Mouse (Mus musculus) Patski (cell line): ENCODE data around the gene Gapdh. TPM values are rescaled to one million over a fixed set of nuclear protein-coding genes. Genes with fewer than 3 reads are reported as not detected.
"Not testable (repeated sequence)": the region's sequence is repeated elsewhere in the genome, so short reads cannot be mapped to it uniquely, and the experiment has no call there.

Experiments
- ATAC-seq: fragments of 100-300 bp; one replicate; pipeline ENCODE4 v1.8.0; 2021
- CTCF ChIA-PET: fragments of 350-600 bp; sonication (Branson Sonifier 250); formaldehyde crosslinking; loops from one replicate; lab custom pipeline; 2022; ENCODE audit warnings: inconsistent platforms; lab: Charles Lee
- POLR2A ChIA-PET: fragments of 350-600 bp; sonication (Branson Sonifier 250); formaldehyde crosslinking; loops from one replicate; lab custom pipeline; 2022; ENCODE audit warnings: antibody characterized with exemption, inconsistent platforms; lab: Charles Lee
- DNase-seq: peaks from one replicate; pipeline ENCODE4 v3.0.0-alpha.2; 2011; ENCODE audit warnings: low read depth, low spot score
- H3K27me3 ChIP-seq: fragments of 371-371 bp; one replicate; pipeline ENCODE4 v1.5.1; 2021
- CTCF ChIP-seq: fragments of 100-300 bp; IDR thresholded peaks from one replicate; pipeline ENCODE4 v1.5.1; 2021
- in situ Hi-C: fragments of 300-500 bp; cut with MboI; formaldehyde crosslinking; loops from 3 replicates; pipeline ENCODE4 v1.11.1; 2018; ENCODE audit warnings: low pct_unique_long_range_greater_than_20kb, mixed read lengths
- polyA plus RNA-seq: library from polyadenylated mRNA; unstranded; gene quantifications from one replicate; pipeline ENCODE4 v1.2.3, GENCODE M21; 2021

Gapdh gene
- polyA plus RNA-seq, 1 experiment from 2014 or later: 889 TPM

DNA sequence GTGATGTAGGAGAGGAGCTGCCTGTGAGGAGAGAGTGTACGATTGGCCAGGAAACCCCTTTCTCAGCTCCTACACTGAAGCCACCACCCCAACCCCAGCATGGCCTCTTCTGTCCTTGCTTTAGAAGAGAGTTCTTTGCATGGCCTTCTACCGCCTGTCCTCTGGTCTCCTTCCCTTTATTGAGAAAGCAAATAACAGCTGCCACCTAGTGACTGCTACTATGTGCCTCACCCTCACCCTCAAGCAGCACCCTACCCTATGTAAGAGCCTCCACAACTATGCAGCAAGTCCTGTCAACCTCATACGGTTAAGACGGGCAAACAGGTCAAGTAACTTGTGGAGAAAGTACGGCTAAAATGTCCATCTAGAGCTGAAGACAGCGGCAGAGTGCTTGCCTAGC, 3.9 kb upstream of the Gapdh start:
- in situ Hi-C loops: no loop called here
- TF ChIP-seq CTCF: no peak
- ATAC-seq (no peak), DNase-seq (no peak)
- no peaks in the 10 kb centered on the region for H3K27me3 ChIP-seq
- ChIA-PET POLR2A (interaction anchor here (0.6 to 1.3 kb wide), 3 partner anchors 11 to 101 kb away, joined by 3 to 5 read pairs (median 5); partner anchors contain the start of genes Mrpl51 and Ncapd2), CTCF (interaction anchor here (0.6 to 2.7 kb wide), 5 partner anchors 11 to 101 kb away, joined by 3 to 9 read pairs (median 3); no protein-coding TSS in a partner anchor)

DNA sequence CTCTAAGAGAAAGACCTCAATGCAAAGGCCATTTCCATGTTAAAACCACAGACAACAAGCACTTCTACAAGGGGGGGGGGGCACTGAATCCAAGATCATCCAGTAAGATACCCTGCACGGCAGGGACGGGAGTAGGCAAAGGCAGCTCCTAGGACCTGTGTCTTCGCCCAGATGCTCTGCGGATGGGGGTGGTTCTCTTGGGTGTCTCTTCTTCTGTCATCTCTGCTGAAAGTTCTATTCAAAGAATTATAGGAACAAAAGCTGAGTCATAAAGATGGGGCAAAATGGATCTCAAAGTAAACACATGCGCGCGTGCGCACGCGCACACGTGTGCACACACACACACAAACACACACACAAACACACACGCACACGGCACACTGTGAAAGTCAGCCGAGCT, 1.8 kb upstream of the Gapdh start:
- in situ Hi-C loops: no loop called here
- no peaks in the 10 kb centered on the region for H3K27me3 ChIP-seq
- POLR2A ChIA-PET: interaction anchor here (0.7 to 0.9 kb wide), 2 partner anchors 64 to 1368 kb away, joined by 3 to 6 read pairs; no protein-coding TSS in a partner anchor
- CTCF ChIA-PET: interaction anchor here (1.2 to 2.7 kb wide), 2 partner anchors 13 to 18 kb away, joined by 4 to 9 read pairs; no protein-coding TSS in a partner anchor
- no peak for TF ChIP-seq CTCF
- ATAC-seq: no peak
- no peak for DNase-seq

DNA sequence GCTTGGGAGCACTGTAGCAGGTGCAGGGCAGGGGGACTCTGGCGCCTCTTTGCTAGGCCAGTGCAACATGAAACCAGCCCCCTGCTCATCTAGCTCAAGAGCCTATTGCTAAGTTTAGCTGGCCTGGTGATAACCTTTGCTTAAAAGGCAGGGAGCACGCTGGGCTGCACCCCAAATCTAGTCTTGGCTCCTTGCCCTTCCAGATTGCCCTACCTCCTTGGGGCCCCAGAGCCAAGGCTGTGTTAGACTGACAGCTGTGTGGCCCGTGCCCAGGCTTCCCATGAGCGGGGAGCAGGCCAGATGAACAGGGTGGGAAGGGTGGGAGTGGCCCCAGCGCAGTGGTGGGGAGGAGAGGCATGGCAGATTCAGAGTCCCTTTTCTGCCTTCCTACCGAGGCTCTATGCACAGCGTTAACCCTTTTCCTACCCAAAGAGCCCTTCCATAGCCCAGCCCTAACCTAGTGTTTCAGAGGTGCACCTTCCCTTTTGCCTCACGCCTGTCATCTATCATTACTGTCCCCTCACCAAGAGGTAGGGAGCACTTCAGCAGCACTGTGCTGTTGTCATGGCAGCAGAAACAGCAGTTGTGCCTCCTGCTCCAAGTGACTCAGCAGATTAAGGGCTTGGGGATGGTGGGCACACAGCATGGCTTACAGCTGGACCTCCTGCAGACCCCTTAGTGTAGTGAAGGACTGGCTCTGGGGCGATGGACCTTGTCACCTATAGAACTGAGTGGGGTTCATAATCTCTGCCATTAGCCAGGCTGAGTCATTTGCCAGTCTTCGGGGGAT, 789 bp upstream of the Gapdh start:
- DNase-seq: no peak
- H3K27me3 ChIP-seq: no peaks in the 10 kb centered on the region
- no peak for ATAC-seq
- ChIA-PET POLR2A (interaction anchor here (0.9 to 1.5 kb wide), 4 partner anchors 13 to 70 kb away, joined by 4 to 6 read pairs (median 6); partner anchors contain the start of genes Mrpl51 and Ncapd2), CTCF (interaction anchor here (1.1 kb wide), 2 partner anchors 10 to 52 kb away, joined by 3 to 4 read pairs; no protein-coding TSS in a partner anchor)
- no peak for TF ChIP-seq CTCF
- in situ Hi-C loops: no loop called here

DNA sequence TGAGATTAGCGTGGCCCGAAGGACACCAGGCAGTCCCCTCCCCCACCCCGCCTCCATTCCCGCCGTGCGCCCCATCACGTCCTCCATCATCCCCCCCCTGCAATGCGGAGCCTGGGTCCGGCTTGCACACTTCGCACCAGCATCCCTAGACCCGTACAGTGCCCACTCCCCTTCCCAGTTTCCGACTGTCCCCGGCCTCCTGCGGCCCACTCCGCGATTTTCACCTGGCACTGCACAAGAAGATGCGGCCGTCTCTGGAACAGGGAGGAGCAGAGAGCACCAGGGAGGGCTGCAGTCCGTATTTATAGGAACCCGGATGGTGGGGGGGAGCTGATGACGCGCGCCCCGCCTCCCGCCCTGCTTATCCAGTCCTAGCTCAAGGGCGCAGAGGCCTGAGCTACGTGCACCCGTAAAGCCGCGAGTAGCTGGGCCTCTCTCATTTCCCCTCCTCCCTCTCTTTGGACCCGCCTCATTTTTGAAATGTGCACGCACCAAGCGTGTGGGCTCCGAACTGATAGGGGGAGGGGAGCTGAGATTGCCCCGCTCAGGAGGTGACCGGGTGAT, 857 bp downstream of the Gapdh start:
- no peak for TF ChIP-seq CTCF
- peak; percentile 68 for ATAC-seq
- ChIA-PET POLR2A (interaction anchor here (0.7 to 1.5 kb wide), 5 partner anchors 11 to 106 kb away, joined by 4 to 5 read pairs (median 4); no protein-coding TSS in a partner anchor), CTCF (interaction anchor here (1.1 kb wide), 1 partner anchor 106 kb away, joined by 3 read pairs; no protein-coding TSS in a partner anchor)
- in situ Hi-C loops: no loop called here
- DNase-seq: peak; percentile 71
- H3K27me3 ChIP-seq: no peaks in the 10 kb centered on the region

DNA sequence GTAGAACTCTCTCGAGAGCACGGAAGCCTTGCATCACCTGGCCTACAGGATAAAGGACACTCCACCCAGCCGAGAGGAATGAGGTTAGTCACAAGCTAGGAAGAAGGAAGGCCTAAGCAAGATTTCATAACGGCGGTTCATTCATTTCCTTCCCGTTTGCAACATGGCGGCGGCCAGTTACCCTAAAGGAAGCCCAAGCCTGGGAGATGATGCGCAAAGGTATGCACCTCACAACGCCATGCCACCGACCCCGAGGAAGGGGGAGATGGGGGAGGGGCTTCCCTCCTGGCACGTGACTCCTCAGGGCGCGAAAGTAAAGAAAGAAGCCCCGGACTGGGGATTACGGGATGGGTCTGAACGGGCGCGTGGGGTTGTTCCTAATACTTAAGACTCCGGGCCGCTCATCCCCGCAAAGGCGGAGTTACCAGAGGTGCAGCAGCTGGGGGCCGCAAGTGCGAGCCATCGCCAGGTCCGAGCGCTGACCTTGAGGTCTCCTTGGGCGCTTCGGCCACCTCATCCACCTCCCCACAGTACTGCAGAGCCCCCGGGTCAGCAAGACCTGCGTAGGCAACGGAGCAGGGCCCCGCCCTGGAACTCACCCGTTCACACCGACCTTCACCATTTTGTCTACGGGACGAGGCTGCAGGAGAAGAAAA, 1.5 kb downstream of the Gapdh start:
- in situ Hi-C loops: no loop called here
- CTCF ChIA-PET: interaction anchor here (1.1 kb wide), 1 partner anchor 106 kb away, joined by 3 read pairs; no protein-coding TSS in a partner anchor
- no peaks in the 10 kb centered on the region for H3K27me3 ChIP-seq
- POLR2A ChIA-PET: interaction anchor here (0.7 to 1.2 kb wide), 5 partner anchors 9 to 107 kb away, joined by 3 to 5 read pairs (median 4); no protein-coding TSS in a partner anchor
- ATAC-seq: no peak
- no peak for DNase-seq
- TF ChIP-seq CTCF: no peak

DNA sequence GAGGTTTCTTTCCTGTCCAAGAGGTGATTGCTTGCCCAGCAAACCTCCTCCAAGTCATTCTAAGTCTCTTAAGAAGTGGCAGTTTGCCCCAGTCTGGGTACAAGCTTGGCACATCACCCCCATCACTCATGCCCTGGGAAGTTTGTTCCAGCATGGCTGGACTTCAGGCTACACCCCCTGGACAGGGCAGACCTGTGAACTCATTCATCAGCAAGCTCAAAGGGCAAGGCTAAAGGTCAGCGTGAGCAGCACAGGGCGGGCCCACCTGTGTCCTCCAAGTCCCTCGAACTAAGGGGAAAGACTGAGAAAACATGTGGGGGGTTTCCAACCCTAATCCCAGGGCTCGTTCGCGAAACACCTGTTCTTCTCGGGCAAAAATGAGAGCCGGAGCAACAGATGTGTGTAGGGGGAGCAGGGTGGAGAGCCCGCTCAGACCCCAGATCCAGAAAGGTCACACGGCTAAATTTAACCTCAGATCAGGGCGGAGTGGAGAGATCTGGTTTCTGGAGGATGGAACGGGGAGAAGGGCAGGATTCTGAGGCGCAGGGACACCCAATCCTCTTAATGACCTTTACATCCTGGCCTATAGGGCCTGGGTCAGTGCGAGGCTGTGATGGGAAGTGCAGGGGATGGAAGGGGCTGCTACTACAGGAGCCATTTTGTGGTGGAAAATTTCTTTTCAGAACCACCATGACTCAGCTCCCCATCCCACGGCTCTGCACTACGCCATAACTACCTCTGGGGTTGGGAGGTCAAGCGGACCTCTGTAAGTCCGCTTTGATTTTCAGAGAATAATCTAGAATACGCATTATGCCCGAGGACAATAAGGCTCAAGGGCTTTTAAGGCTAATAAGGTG, 2.2 kb downstream of the Gapdh start:
- TF ChIP-seq CTCF: no peak
- ChIA-PET CTCF (interaction anchor here (1.0 kb wide), 1 partner anchor 9 kb away, joined by 3 read pairs; no protein-coding TSS in a partner anchor), POLR2A (interaction anchor here (0.8 to 1.6 kb wide), 4 partner anchors 8 to 108 kb away, joined by 3 to 4 read pairs (median 4); no protein-coding TSS in a partner anchor)
- H3K27me3 ChIP-seq: no peaks in the 10 kb centered on the region
- DNase-seq: no peak
- no peak for ATAC-seq
- in situ Hi-C loops: no loop called here

DNA sequence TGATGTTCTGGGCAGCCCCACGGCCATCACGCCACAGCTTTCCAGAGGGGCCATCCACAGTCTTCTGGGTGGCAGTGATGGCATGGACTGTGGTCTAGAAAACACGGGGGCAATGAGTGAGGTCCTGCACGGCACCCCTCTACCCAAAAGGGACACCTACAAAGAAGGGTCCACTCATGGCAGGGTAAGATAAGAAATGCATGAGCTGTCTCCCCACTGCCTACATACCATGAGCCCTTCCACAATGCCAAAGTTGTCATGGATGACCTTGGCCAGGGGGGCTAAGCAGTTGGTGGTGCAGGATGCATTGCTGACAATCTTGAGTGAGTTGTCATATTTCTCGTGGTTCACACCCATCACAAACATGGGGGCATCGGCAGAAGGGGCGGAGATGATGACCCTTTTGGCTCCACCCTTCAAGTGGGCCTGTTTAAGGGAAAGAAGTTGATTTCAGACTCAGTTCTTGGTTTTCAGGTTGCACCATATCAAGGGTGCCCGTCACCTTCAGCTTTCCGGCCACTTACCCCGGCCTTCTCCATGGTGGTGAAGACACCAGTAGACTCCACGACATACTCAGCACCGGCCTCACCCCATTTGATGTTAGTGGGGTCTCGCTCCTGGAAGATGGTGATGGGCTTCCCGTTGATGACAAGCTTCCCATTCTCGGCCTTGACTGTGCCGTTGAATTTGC, 3.5 kb downstream of the Gapdh start:
- in situ Hi-C loops: not testable (repeated sequence)

DNA sequence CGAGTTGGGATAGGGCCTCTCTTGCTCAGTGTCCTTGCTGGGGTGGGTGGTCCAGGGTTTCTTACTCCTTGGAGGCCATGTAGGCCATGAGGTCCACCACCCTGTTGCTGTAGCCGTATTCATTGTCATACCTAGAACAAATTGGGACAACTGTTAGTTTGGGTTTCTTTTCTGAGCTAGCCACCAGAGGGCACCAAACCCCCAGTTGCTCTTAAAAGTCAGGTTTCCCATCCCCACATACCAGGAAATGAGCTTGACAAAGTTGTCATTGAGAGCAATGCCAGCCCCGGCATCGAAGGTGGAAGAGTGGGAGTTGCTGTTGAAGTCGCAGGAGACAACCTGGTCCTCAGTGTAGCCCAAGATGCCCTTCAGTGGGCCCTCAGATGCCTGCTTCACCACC, 4.3 kb downstream of the Gapdh start:
- H3K27me3 ChIP-seq, in situ Hi-C loops, DNase-seq, ATAC-seq: not testable (repeated sequence)
- CTCF ChIA-PET: interaction anchor here (1.6 to 2.5 kb wide), 2 partner anchors 13 to 25 kb away, joined by 3 to 10 read pairs; no protein-coding TSS in a partner anchor
- POLR2A ChIA-PET: interaction anchor here (1.5 kb wide), 1 partner anchor 9 kb away, joined by 3 read pairs; no protein-coding TSS in a partner anchor

More for the DNA sequence above, 3.5 kb downstream of the Gapdh start:
- ChIA-PET POLR2A (interaction anchor here (1.5 to 1.6 kb wide), 2 partner anchors 8 to 20 kb away, joined by 3 to 4 read pairs; no protein-coding TSS in a partner anchor), CTCF (interaction anchor here (1.0 to 2.5 kb wide), 3 partner anchors 7 to 26 kb away, joined by 3 to 10 read pairs (median 3); no protein-coding TSS in a partner anchor)
- not testable (repeated sequence) for DNase-seq, ATAC-seq, H3K27me3 ChIP-seq
